Mouse (Mus musculus) G1E (cell line): Measurements from ENCODE around the gene Helt.

Experiments
- CTCF ChIP-seq: IDR thresholded peaks from 2 replicates; pipeline ENCODE4 v1.5.1; 2012; ENCODE audit warnings: low read depth, low read length, inconsistent platforms, mixed read lengths
- GATA2 ChIP-seq: IDR thresholded peaks from 2 replicates; pipeline ENCODE4 v1.6.1; 2012; ENCODE audit warnings: low read depth, low read length, inconsistent platforms, borderline replicate concordance
- TAL1 ChIP-seq: conservative IDR thresholded peaks from 2 replicates; pipeline ENCODE4 v1.6.1; 2012; ENCODE audit warnings: low read depth, low read length, inconsistent platforms, mixed read lengths

- TF ChIP-seq CTCF (no peak), TAL1 (no peak), GATA2 (no peak)
Observed at GRCm38 (mm10) chr8:46296551-46296950, 2.1 kb upstream of the Helt start.
